8 mouse cellular contexts compared by ENCODE assay signal in the genomic region with DNA sequence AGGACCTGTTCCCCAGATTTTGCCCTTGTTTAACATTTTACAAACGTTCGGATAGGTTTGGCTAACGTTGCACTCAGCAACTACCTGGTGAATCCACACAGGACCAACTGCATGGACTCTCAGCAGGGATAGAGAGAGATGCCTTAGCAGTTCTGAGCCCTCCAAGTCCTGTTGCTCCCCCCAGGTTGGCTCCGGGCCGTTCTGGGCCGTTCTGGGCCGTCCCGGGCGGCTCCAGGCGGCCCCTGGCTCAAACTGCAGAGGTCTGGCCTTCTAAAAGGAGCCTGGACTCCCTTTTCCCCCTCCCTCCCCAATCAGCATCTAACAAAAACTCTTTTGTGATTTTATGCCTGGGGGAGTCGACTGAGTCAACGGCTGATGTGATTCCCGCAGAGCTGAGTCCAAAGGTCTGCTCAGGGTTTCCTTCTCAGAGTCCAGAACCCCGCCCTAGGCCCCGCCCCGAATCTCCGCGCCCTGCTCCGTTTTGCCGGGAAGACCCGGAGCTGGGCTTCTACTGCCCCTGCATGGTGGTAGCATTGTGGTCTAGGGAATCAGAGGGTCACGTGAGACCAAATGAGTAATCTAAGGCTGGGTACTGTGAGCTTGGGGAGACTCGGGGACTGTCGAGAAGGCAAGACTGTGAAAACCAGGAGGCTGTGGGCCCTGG. TPM values are rescaled to one million over a fixed set of nuclear protein-coding genes. Genes with fewer than 3 reads are reported as not detected.
DNase-seq lines count a peak whose midpoint lies in the region; ATAC-seq lines count a peak whose summit lies in the region.

No protein-coding gene starts in this region.

- DNase-seq in Muller cell, postnatal 12 days (ENCODE audit: inconsistent ontology term) = peak; percentile 97
- peak; percentile 60 for DNase-seq in cerebellum, adult 9-10 months
- peak; percentile 29 to 33 for DNase-seq in frontal cortex, postnatal 36 days (ENCODE audit: low spot score in 2 of 2)
- peak; percentile 36 to 41 for DNase-seq in left cerebral cortex, adult 18-20 months (ENCODE audit: low spot score in 2 of 2)
- DNase-seq in thymus, adult 18-20 months = no peak

- no peak overlapping the region; the same call in 1 of the 2 replicates for H3K27ac ChIP-seq in hindbrain, embryonic 12.5 days
- H3K27ac ChIP-seq in stomach, embryonic 14.5 days (ENCODE audit: low read length) = peak overlapping the region; percentile 87

- H3K4me1 ChIP-seq in hindbrain, embryonic 12.5 days = peaks cover 16% of the 10 kb centered on the region
- H3K4me1 ChIP-seq in stomach, embryonic 14.5 days (ENCODE audit: control insufficient read depth, insufficient read depth, low read length) = peaks cover 15% of the 10 kb centered on the region

- 2% methylated on average over 24 of the region's 24 CpGs for WGBS in hindbrain, embryonic 12.5 days
- 5% methylated on average over 24 of the region's 24 CpGs for WGBS in stomach, embryonic 14.5 days

- H3K4me3 ChIP-seq in hindbrain, embryonic 12.5 days = peak overlapping the region; percentile 13; the same call in 1 of the 2 replicates
- peak overlapping the region; percentile 19 for H3K4me3 ChIP-seq in stomach, embryonic 14.5 days (ENCODE audit: low read depth, low read length)

- H3K9me3 ChIP-seq in hindbrain, embryonic 12.5 days (replicated peaks) = no peaks in the 10 kb centered on the region
- H3K9me3 ChIP-seq in stomach, embryonic 14.5 days (ENCODE audit: control insufficient read depth, low read depth, low read length) = no peaks in the 10 kb centered on the region

- no peaks in the 10 kb centered on the region for H3K36me3 ChIP-seq in hindbrain, embryonic 12.5 days
- no peaks in the 10 kb centered on the region for H3K36me3 ChIP-seq in stomach, embryonic 14.5 days (ENCODE audit: control insufficient read depth, insufficient read depth, low read length)

- H3K9ac ChIP-seq in hindbrain, embryonic 12.5 days = peak overlapping the region; percentile 39; the same call in 1 of the 2 replicates
- H3K9ac ChIP-seq in stomach, embryonic 14.5 days (replicated peaks; ENCODE audit: low read depth, low read length) = no peak overlapping the region

- no peaks in the 10 kb centered on the region for H3K27me3 ChIP-seq in hindbrain, embryonic 12.5 days
- H3K27me3 ChIP-seq in stomach, embryonic 14.5 days (ENCODE audit: control insufficient read depth, insufficient read depth, low read length) = no peaks in the 10 kb centered on the region

- peak; percentile 85 for ATAC-seq in hindbrain, embryonic 12.5 days (ENCODE audit: low FRiP score)
- ATAC-seq in megakaryocyte, adult 5-6 weeks (ENCODE audit: poor library complexity, severe bottlenecking) = peak; percentile 43
- peak; percentile 96 for ATAC-seq in stomach, embryonic 14.5 days (ENCODE audit: insufficient number of reproducible peaks, insufficient read depth, low FRiP score, low read depth)

- H3K4me2 ChIP-seq in hindbrain, embryonic 12.5 days (replicated peaks) = peak overlapping the region; percentile 52
- H3K4me2 ChIP-seq in stomach, embryonic 14.5 days (replicated peaks; ENCODE audit: low read depth, low read length) = peak overlapping the region; percentile 56

RNA-seq across cellular contexts. Expression of a gene that starts 14.3 kb away (rescaled TPM):
- 0.65 and 1.2 TPM in 2 replicates for polyA plus RNA-seq in hindbrain, embryonic 12.5 days (2016; fragmentation: Nextera tagmentation; extraction: Ambion mirVana)
- total RNA-seq in left cerebral cortex, adult 18-20 months (2021) = 1 to 10 TPM; 4.4 to 8.2 TPM
- total RNA-seq in megakaryocyte, adult 5-6 weeks (2015) = 0.85 and 1.3 TPM in 2 replicates
- 0.59 and 0.77 TPM in 2 replicates for total RNA-seq in megakaryocyte, adult 5-6 weeks (2017)
- 3.1 and 5.3 TPM in 2 replicates for polyA plus RNA-seq in stomach, embryonic 14.5 days (2014; fragmentation: Nextera tagmentation; extraction: Ambion mirVana)

RNA-seq across cellular contexts. Expression of a gene that starts 37.4 kb away (rescaled TPM):
- 12.6 and 13.2 TPM in 2 replicates for polyA plus RNA-seq in hindbrain, embryonic 12.5 days (2016; fragmentation: Nextera tagmentation; extraction: Ambion mirVana)
- total RNA-seq in left cerebral cortex, adult 18-20 months (2021) = 10 to 100 TPM; 11.2 to 14.2 TPM
- total RNA-seq in megakaryocyte, adult 5-6 weeks (2015) = 3.6 and 7.3 TPM in 2 replicates
- total RNA-seq in megakaryocyte, adult 5-6 weeks (2017) = 1.0 and 1.9 TPM in 2 replicates
- 27.0 and 35.8 TPM in 2 replicates for polyA plus RNA-seq in stomach, embryonic 14.5 days (2014; fragmentation: Nextera tagmentation; extraction: Ambion mirVana)

RNA-seq across cellular contexts. Expression of a gene that starts 43.4 kb away (rescaled TPM):
- 86.4 TPM in 2 replicates for polyA plus RNA-seq in hindbrain, embryonic 12.5 days (2016; fragmentation: Nextera tagmentation; extraction: Ambion mirVana)
- 10 to 100 TPM; 59.7 to 64.1 TPM for total RNA-seq in left cerebral cortex, adult 18-20 months (2021)
- 440 and 463 TPM in 2 replicates for total RNA-seq in megakaryocyte, adult 5-6 weeks (2015)
- 327 and 343 TPM in 2 replicates for total RNA-seq in megakaryocyte, adult 5-6 weeks (2017)
- polyA plus RNA-seq in stomach, embryonic 14.5 days (2014; fragmentation: Nextera tagmentation; extraction: Ambion mirVana) = 47.0 and 61.2 TPM in 2 replicates

RNA-seq across cellular contexts. Expression of a gene that starts 58.0 kb away (rescaled TPM):
- 39.5 and 45.9 TPM in 2 replicates for polyA plus RNA-seq in hindbrain, embryonic 12.5 days (2016; fragmentation: Nextera tagmentation; extraction: Ambion mirVana)
- 10 to 100 TPM; 37.1 to 39.4 TPM for total RNA-seq in left cerebral cortex, adult 18-20 months (2021)
- total RNA-seq in megakaryocyte, adult 5-6 weeks (2015) = 10.2 and 10.7 TPM in 2 replicates
- 14.4 and 15.0 TPM in 2 replicates for total RNA-seq in megakaryocyte, adult 5-6 weeks (2017)
- polyA plus RNA-seq in stomach, embryonic 14.5 days (2014; fragmentation: Nextera tagmentation; extraction: Ambion mirVana) = 46.8 and 47.5 TPM in 2 replicates

Comparison
In these comparisons a context has a peak if more than half of its experiments do, and no peak if none do; other contexts are left out.
1. DNase-seq: peak in Muller cell, postnatal 12 days (single experiment), cerebellum, adult 9-10 months (single experiment), frontal cortex, postnatal 36 days (2 of 2) and left cerebral cortex, adult 18-20 months (2 of 2); none in thymus, adult 18-20 months (0 of 2).
2. ATAC-seq: peak in every context shown above with its lines; median percentile 96 in stomach, embryonic 14.5 days; 85 in hindbrain, embryonic 12.5 days; 43 in megakaryocyte, adult 5-6 weeks.
3. RNA of a gene that starts 43.4 kb away (total RNA-seq): 327 to 463 TPM in megakaryocyte, adult 5-6 weeks; 59.7 to 64.1 TPM in left cerebral cortex, adult 18-20 months; every median in the first group is over 4 times any median in the second.